Mouse (Mus musculus) thymus, adult 2 months (tissue): ENCODE measurements around the gene Snip1. TPM values are rescaled to one million over a fixed set of nuclear protein-coding genes. Genes with fewer than 3 reads are reported as not detected.

Source experiments
- DNase-seq: peaks from one replicate; pipeline ENCODE4 v3.0.0; 2021
- H3K27ac ChIP-seq: fragments of 200-500 bp; 2 replicates; pipeline ENCODE4 v1.5.1; 2012; ENCODE audit warnings: low read length, control low read depth; ENCODE audit not compliant: control insufficient read depth, insufficient read depth
- H3K27me3 ChIP-seq: fragments of 200-500 bp; 2 replicates; pipeline ENCODE4 v1.6.1; 2012; ENCODE audit warnings: mild to moderate bottlenecking, low read length, moderate library complexity, mixed read lengths; ENCODE audit not compliant: control insufficient read depth, insufficient read depth
- H3K36me3 ChIP-seq: fragments of 200-500 bp; 2 replicates; pipeline ENCODE4 v1.6.1; 2012; ENCODE audit warnings: mild to moderate bottlenecking, low read length, moderate library complexity; ENCODE audit not compliant: control insufficient read depth, insufficient read depth
- H3K4me1 ChIP-seq: fragments of 200-500 bp; replicated peaks from 2 replicates; pipeline ENCODE4 v1.6.1; 2012; ENCODE audit warnings: low read length; ENCODE audit not compliant: control insufficient read depth, insufficient read depth
- H3K4me3 ChIP-seq: fragments of 200-500 bp; 2 replicates; pipeline ENCODE4 v1.5.1; 2012; ENCODE audit warnings: mild to moderate bottlenecking, low read length, control low read depth, moderate library complexity; ENCODE audit not compliant: control insufficient read depth, insufficient read depth
- CTCF ChIP-seq: fragments of 200-500 bp; IDR thresholded peaks from 2 replicates; pipeline ENCODE4 v1.5.1; 2012; ENCODE audit warnings: mild to moderate bottlenecking, control low read depth, low read length, moderate library complexity, borderline replicate concordance; ENCODE audit not compliant: control insufficient read depth, poor library complexity, insufficient read depth; ENCODE audit errors: extremely low read depth
- POLR2A ChIP-seq: fragments of 200-500 bp; IDR thresholded peaks from 2 replicates; pipeline ENCODE4 v1.6.1; 2012; ENCODE audit warnings: mild to moderate bottlenecking, low read length, control low read depth, moderate library complexity; ENCODE audit not compliant: control insufficient read depth, poor library complexity, insufficient read depth; ENCODE audit errors: extremely low read depth
- WGBS: fragments of 180-500 bp; shearing (Covaris S2); methylation state at CpG from one replicate; pipeline ENCODE4 v1.1.7; 2018; 5-methylcytosine and 5-hydroxymethylcytosine counted together
- polyA plus RNA-seq: library from polyadenylated mRNA; depleted of rRNA; stranded (reverse); fragments of >200 nt; gene quantifications from 2 replicates; pipeline ENCODE4 v1.2.3, GENCODE M21; 2012; rRNA removed

The Snip1 gene
- polyA plus RNA-seq, 1 experiment, result 20.5 TPM

GRCm38 (mm10) chr4:125122431-125123278 is 56.2 kb downstream of the Snip1 start:
- peaks cover 78% of the 10 kb centered on the region for H3K4me1 ChIP-seq
- H3K4me3 ChIP-seq, result peak overlapping the region; percentile 34
- DNase-seq, result peak; percentile 43
- H3K27ac ChIP-seq, result peak overlapping the region; percentile 74
- TF ChIP-seq CTCF (no peak), POLR2A (no peak)
- WGBS, result 21% methylated on average over 16 of the region's 16 CpGs
- no peaks in the 10 kb centered on the region for H3K27me3 ChIP-seq
- peaks cover 27% of the 10 kb centered on the region for H3K36me3 ChIP-seq

GRCm38 (mm10) chr4:125123279-125123671 is 56.8 kb downstream of the Snip1 start:
- H3K4me3 ChIP-seq, result peak overlapping the region; percentile 34

More at GRCm38 (mm10) chr4:125123279-125123671, 56.8 kb downstream of the Snip1 start:
- Histone ChIP-seq H3K27me3 (no peaks in the 10 kb centered on the region), H3K36me3 (peaks cover 27% of the 10 kb centered on the region), H3K4me1 (peaks cover 76% of the 10 kb centered on the region), H3K27ac (peak overlapping the region; percentile 74)
- 29% methylated on average over 7 of the region's 7 CpGs for WGBS
- DNase-seq, result peak; percentile 26
- TF ChIP-seq POLR2A (no peak), CTCF (no peak)

Other genes starting within 250 kb of the Snip1 start
- gene Yrdc, start 216.0 kb upstream of the Snip1 start, polyA plus RNA-seq, result 63.0 and 70.4 TPM in 2 replicates
- 26.2 and 28.0 TPM in 2 replicates for gene 1110065P20Rik, start 215.5 kb upstream of the Snip1 start, polyA plus RNA-seq
- gene Maneal, start 204.5 kb upstream of the Snip1 start, polyA plus RNA-seq, result 1.1 and 1.4 TPM in 2 replicates
- gene Epha10, start 185.8 kb upstream of the Snip1 start, polyA plus RNA-seq, result 0.06 and 0.07 TPM in 2 replicates
- 18.3 and 21.6 TPM in 2 replicates for gene 9930104L06Rik, start 129.6 kb upstream of the Snip1 start, polyA plus RNA-seq
- gene Cdca8, start 127.4 kb upstream of the Snip1 start, polyA plus RNA-seq, result 79.4 and 102 TPM in 2 replicates
- gene Rspo1, start 80.2 kb upstream of the Snip1 start, polyA plus RNA-seq, result 2.2 and 2.3 TPM in 2 replicates
- 17.9 and 18.3 TPM in 2 replicates for gene Gnl2, start 50.1 kb upstream of the Snip1 start, polyA plus RNA-seq
- gene Dnali1, start 969 bp upstream of the Snip1 start, polyA plus RNA-seq, result 0.22 and 0.57 TPM in 2 replicates
- 26.4 and 30.7 TPM in 2 replicates for gene Meaf6, start 18.5 kb downstream of the Snip1 start, polyA plus RNA-seq
- 27.4 and 28.7 TPM in 2 replicates for gene Zc3h12a, start 61.2 kb downstream of the Snip1 start, polyA plus RNA-seq